Mouse (Mus musculus) R1 (cell line): Measurements from ENCODE around the gene Abcf2.

ENCODE experiments used
- DNase-seq: peaks from one replicate; pipeline ENCODE4 v3.0.0-alpha.2; 2018; ENCODE audit warnings: low read depth, low spot score

Gene Abcf2

GRCm38 (mm10) chr5:24586547-24587199 is 9.4 kb upstream of the Abcf2 start, which contains the start of gene Chpf2:
Chpf2 (plus strand) TSS chr5:24586741.
- DNase-seq: peak; percentile 94

DNA sequence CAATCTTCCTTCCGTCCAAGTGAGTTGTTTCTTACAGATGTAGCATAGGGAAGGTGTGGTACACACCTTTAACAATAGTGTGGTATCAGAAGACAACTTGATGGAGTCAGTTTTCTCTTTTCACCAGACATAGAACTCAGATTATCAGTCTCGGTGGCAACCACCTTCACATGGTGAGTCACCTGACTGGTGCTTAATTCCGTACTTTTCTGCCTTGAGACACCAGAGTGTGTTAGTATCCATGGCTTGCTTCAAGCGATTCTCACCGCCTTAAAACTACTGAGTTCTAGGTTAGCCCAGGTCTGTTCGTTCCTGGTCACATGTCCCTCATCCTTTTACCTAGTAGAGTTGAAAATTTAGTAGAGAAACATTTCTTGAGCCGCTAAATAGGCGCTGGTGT is 8.8 kb upstream of the Abcf2 start:
- no peak for DNase-seq

DNA sequence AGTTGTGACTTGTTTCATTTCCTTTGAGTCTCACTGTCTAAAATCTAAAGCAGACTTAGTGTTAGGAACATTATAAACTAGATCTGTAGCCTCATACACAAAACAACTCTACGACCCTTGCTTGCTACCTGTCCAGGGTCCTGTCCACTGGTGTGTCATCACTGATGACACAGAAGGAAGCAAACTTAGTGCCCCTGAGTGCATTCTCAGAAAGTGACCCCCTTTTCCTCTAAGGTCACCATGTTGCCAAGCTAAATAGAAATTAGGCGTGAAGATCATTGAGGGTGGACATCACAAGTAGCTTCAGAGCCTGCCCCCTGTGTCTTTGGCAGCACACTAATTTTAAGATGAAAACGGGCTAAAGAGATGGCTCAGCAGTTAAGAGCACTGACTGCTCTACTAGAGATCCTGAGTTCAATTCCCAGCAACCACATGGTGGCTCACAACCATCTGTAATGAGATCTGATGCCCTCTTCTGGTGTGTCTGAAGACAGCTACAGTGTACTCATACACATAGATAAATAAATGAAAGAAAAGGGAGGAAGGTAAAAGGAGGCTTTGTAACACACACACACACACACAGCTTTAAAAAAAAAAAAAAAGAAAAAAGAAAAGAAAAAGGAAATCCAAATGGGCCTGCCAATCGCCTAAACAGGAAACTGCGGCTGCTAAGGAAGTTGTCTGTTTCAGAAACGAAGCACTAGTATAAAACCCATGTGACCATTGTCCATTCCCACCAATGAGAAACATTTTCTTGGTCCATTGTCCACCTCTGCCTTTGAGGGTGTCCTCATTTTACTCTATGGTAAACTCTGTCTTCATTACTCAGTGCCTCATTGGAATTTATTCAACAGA is 1.1 kb upstream of the Abcf2 start:
- no peak for DNase-seq

DNA sequence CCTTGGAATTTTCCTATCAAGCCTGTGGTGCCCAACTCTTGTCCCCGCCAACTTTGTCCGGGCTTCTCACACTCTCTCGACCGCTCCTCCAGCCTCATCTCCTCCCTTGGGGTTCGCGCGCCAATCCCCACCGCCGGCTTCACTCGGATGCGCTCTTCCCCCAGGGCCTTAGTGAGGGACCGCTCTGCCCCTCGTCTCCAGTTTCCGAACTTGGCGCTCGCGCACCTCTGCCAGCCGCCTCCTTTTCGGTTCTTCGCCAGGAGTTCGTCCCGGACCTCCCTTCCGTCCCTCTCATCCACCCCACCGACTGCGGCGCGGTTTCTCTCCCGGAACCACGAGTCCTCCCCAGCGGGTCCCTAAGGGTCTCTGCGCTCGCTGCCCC is 475 bp downstream of the Abcf2 start:
- peak; percentile 57 for DNase-seq

- no peak for DNase-seq
Measured at GRCm38 (mm10) chr5:24575948-24576347, 1.3 kb downstream of the Abcf2 start.

GRCm38 (mm10) chr5:24556709-24557108 is 20.6 kb downstream of the Abcf2 start, which contains the start of gene 4931409K22Rik:
4931409K22Rik (minus strand) TSS chr5:24556809.
- no peak for DNase-seq

- DNase-seq: peak; percentile 55
Measured at GRCm38 (mm10) chr5:24555335-24555734, 21.9 kb downstream of the Abcf2 start.

- no peak for DNase-seq
Measured at GRCm38 (mm10) chr5:24553621-24554244, 23.5 kb downstream of the Abcf2 start.

DNA sequence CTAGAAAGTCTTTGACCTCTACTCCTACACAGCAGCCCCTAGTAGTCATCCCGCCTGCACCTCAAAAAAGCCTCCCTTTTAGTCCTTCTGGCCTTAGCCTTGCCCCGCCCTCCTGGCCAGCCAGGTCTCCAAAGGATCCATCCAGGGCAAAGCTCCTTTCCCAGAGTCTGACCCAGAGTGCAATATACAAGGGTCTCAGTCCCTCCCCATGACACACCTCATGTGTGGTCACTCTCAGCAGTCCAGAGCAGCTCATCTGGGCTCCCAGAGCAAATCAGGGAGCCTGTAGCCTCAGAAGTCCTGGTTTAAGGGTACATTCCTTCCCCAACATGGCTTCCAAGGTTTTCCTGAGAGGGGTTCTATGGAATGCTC is 26.0 kb downstream of the Abcf2 start:
- no peak for DNase-seq

DNA sequence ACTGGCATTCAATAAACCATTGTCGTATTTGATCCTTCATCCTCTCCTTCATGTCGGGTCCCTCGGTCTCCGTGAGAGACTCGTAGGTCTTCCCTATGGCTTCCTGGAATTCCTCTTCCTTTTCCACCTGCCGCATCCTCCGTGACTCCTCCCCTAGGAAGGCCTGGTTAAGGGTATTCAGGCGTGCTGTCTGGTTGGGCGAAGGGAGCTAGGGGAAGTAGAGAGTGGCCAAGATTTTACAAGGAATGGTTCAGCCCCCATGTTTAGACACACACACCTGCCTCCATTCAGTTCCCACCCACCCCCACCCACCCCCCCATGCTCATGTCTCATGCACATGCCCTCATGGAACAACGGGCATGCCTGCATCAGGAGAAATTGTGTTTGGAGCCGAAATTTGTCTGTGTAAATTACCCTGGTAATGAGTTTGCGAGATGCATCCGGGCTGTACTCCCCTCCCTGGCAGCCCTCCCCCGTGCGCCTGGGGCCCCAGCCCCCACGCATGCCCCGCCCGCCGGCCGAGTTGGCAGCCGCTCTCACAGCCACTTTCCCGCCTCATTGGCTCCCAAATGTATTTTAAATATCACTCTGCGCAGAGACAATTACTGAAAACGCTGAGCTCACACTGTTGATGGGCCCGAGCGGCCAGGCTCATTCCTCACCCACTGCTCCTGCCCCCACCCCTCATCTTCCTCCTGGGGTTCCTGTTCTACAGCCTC is 26.5 kb downstream of the Abcf2 start:
- peak; percentile 38 for DNase-seq

GRCm38 (mm10) chr5:24542643-24543042 is 34.6 kb downstream of the Abcf2 start:
- DNase-seq: peak; percentile 82

DNA sequence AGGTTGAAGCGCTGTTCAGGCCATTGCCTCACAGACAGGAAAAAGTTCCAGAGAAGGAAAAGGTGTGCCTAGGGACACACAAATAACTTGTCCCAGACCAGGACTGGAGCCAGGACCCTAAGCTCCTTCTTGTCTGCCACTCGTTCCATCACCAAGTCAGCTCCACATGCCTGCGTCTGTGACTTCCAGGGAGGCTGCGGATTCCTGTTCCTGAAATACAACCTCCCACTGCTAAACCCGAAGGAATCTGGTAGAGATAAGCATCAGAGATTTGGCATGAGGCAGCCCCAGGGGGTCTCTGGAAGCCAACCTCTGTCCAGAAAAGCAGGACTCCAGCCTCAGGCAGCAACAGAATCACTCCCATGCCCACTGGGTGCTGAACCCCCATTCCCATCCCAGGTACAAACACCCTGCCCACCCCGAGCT is 36.1 kb downstream of the Abcf2 start:
- no peak for DNase-seq

DNA sequence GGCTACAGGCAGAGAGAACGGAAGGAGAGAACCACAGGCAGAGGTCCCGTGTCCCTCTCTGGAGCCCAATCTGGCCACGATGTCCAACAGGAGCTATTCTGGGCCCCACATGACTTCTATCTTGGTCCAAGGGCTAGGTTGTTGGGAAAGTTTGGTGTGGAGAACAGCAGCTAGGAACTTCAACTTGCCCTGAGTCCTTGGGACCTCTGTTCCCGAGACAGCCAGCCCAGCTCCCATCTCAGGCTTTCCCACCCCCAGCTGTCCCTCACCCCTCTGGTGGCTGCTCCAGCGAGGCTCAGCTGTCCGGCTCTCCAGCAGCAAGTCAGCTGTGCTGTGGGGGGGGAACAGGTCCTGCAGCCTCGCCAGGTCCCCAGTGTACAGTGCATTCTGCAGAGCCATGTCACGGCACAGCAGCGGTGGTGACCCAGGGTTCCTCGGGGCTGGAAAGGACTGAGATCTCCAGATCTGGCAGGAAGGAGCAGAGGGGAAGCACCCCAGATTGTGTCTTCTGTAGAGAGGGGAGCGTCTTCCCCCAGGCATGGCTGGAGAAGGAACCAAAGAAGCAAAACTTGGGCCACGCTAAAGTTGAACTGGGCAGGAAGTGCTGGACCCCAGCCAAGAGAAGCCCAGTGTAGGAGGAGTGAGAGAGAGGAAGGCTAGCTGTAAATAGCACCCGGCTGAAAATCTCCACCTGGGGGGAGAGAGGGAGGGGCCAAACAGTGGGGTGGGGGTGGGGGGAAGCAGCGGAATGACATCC is 36.7 kb downstream of the Abcf2 start, which contains the start of gene Asb10:
Gene Asb10, minus strand, starts transcription at position 592 of the 757 bp plus-strand sequence.
- DNase-seq: no peak

DNA sequence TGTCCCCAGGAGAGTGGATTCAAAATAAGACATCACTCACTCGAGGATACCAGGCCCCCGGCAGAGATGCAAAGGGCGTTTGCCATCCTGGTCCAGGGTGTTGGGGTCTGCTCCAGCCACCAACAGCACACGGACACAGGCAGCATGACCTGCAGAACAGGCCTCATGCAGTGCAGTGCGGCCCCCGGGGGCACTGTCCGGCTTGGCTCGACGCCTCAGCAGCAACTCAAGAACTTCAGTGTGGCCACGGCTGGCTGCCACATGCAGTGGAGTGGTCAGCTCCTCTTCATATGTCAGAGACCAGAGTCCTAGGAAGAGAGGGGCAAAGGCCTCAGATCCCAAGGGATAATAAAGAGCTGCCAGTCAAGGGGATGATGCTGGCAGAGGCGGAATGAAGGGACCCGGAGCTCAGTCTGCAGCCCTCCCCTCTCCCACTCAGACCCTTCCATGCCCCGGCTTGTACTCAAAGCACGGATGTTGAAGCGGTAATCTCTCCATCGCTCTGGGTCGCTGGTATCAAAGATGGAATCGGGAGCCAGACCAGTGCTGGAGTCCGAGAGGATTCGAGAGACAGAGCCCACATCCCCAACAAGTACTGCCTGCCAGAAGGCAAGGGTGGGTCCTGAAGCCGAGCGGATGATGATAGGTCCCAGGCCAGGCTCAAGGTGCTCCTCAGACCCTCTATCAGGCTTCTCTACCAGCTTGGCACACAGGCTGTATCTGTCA is 37.5 kb downstream of the Abcf2 start:
- DNase-seq: no peak

- DNase-seq: no peak
Measured at GRCm38 (mm10) chr5:24537618-24538017, 39.6 kb downstream of the Abcf2 start.

GRCm38 (mm10) chr5:24536511-24536910 is 40.8 kb downstream of the Abcf2 start:
- DNase-seq: no peak

DNA sequence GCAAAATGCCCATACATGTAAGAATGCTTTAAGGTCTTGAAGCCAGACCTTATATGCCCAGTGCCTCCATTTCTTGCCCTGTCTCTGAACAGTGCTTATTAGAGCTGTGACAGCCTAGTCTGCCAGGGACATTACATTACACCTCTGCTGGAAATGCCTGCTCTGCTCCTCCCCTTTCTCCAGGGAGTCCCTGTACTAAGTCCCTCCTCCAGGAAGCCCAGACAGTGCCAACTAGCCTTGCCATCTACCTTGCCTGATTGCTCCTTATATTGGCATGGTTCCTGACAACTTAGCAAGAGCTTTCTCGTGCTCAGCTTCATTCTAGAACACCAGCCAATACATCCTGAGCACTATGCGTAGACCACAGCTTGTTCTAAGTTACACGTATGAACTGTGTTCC is 41.5 kb downstream of the Abcf2 start:
- DNase-seq: no peak

- DNase-seq: no peak
Measured at GRCm38 (mm10) chr5:24534292-24534691, 43.0 kb downstream of the Abcf2 start.

DNA sequence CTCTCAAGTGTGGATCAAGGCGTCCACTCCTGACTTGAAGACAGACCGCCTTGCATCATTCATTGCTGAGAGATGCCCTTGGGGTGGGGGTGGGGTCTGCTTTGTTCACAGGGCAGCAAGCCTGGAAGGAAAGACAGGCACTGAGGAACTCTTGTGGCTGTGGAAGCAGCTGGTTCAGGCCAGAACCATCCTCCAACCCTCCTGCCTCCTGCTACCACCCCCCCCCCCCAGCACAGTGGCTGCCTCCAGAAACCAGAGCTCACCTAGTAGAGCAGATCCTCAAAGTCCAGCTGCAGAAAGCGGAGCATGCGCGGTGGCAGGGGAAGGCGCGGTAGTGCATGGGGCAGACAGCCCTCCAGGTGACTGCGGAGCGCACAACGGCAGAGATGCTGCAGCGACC is 43.9 kb downstream of the Abcf2 start:
- DNase-seq: no peak

- DNase-seq: peak; percentile 89
Measured at GRCm38 (mm10) chr5:24530042-24530689, 47.1 kb downstream of the Abcf2 start.
